Mouse (Mus musculus): ENCODE data around the gene Col1a1. TPM values are rescaled to one million over a fixed set of nuclear protein-coding genes. Genes with fewer than 3 reads are reported as not detected.

Gene Col1a1
- polyA plus RNA-seq, 1 experiment, result 11.9 TPM

DNA sequence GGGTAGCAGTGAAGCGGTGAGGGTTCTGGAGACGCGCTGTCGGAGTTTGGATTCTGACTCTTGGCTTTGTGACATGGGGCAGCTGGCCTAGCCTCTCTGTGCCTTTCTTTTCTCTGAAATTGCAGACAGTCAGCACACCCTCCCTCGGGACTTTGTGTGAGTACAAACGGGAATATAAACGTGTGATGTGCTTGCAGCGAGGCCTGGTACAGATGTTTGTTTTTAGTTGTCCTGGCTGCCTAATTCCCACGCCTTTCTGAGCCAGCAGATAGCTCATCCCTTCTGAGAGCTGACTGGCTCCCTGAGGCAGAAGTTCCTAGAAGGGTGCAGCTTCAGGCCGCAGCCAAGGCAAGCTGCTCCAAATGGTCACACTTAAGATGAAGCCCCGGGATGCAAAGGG is 9.6 kb upstream of the Col1a1 start:
- H3K36me3 ChIP-seq (ENCODE audit: control insufficient read depth, insufficient read depth, low read length), result no peaks in the 10 kb centered on the region
- peaks cover 8% of the 10 kb centered on the region for H3K4me1 ChIP-seq (replicated peaks; ENCODE audit: control insufficient read depth, insufficient read depth, low read length)
- H3K4me3 ChIP-seq (ENCODE audit: control insufficient read depth, insufficient read depth, low read length), result no peak overlapping the region
- 91% methylated on average over 11 of the region's 11 CpGs for WGBS
- H3K27me3 ChIP-seq (ENCODE audit: control insufficient read depth, insufficient read depth, low read length), result no peaks in the 10 kb centered on the region
- H3K27ac ChIP-seq (ENCODE audit: control insufficient read depth, insufficient read depth, low read length), result no peak overlapping the region
- TF ChIP-seq CTCF (IDR thresholded peaks at IDR 0.05; ENCODE audit: borderline replicate concordance, control insufficient read depth, extremely low read depth, insufficient read depth, low read length, poor library complexity) (no peak), POLR2A (IDR thresholded peaks at IDR 0.05; ENCODE audit: control insufficient read depth, extremely low read depth, insufficient read depth, low read length, poor library complexity) (no peak)
- no peak for DNase-seq

DNA sequence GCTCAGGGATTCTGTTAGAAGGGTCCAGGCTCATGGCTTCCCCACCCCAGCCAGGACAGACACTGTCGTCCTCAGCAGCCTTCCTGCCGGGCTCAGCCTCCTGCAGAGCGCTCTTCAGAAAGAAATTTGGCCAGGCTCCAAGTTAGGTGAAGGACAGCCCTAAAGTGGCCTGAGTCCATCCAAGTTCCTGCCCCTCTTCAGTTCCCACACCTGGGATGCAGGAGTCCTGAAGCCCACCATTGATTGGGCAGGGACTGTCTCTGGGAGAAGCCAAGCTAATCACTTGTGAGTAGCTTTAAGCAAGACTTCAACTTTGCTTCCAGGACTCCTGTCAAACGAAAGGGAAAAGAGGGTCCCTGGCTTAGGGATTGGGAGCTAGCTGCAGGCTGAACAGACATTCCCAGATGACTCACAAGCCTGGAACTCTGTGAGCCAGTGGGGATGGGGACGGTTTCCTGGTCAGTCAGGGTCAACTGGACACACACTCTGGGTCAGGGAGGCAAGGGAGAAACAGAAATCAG is 8.2 kb upstream of the Col1a1 start:
- TF ChIP-seq CTCF (IDR thresholded peaks at IDR 0.05; ENCODE audit: borderline replicate concordance, control insufficient read depth, extremely low read depth, insufficient read depth, low read length, poor library complexity) (no peak), POLR2A (IDR thresholded peaks at IDR 0.05; ENCODE audit: control insufficient read depth, extremely low read depth, insufficient read depth, low read length, poor library complexity) (no peak)
- DNase-seq, result no peak
- H3K4me3 ChIP-seq (ENCODE audit: control insufficient read depth, insufficient read depth, low read length), result no peak overlapping the region
- 62% methylated on average over 5 of the region's 5 CpGs for WGBS
- no peak overlapping the region for H3K27ac ChIP-seq (ENCODE audit: control insufficient read depth, insufficient read depth, low read length)
- H3K4me1 ChIP-seq (replicated peaks; ENCODE audit: control insufficient read depth, insufficient read depth, low read length), result peaks cover 8% of the 10 kb centered on the region
- H3K27me3 ChIP-seq (ENCODE audit: control insufficient read depth, insufficient read depth, low read length), result no peaks in the 10 kb centered on the region
- no peaks in the 10 kb centered on the region for H3K36me3 ChIP-seq (ENCODE audit: control insufficient read depth, insufficient read depth, low read length)

DNA sequence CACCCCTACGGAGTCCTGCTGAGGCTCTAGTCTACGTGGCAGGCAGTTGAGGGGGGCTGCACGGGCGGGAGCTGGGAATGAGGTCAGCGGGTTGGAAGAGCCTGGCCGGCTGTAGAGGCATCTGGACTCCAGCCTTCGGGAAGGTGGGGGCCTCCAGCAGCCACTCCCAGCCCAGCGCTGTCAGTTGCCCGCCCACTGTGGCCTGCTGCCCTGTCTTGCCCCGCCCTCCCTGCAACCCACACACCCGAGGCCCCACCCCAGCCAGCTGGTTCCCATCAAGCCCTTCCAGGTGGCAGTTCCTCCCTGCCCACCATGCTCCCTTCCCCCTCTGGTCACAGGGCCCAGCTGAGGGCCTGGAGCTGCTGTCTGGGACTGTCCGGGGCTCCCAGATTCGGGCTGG is 7.2 kb upstream of the Col1a1 start:
- H3K36me3 ChIP-seq (ENCODE audit: control insufficient read depth, insufficient read depth, low read length), result no peaks in the 10 kb centered on the region
- H3K27me3 ChIP-seq (ENCODE audit: control insufficient read depth, insufficient read depth, low read length), result no peaks in the 10 kb centered on the region; the same call in 1 of the 2 replicates
- WGBS, result 10% methylated on average over 13 of the region's 13 CpGs
- H3K4me3 ChIP-seq (ENCODE audit: control insufficient read depth, insufficient read depth, low read length), result no peak overlapping the region
- TF ChIP-seq POLR2A (IDR thresholded peaks at IDR 0.05; ENCODE audit: control insufficient read depth, extremely low read depth, insufficient read depth, low read length, poor library complexity), result no peak
- no peak for TF ChIP-seq CTCF (IDR thresholded peaks at IDR 0.05; ENCODE audit: borderline replicate concordance, control insufficient read depth, extremely low read depth, insufficient read depth, low read length, poor library complexity)
- H3K4me1 ChIP-seq (replicated peaks; ENCODE audit: control insufficient read depth, insufficient read depth, low read length), result peaks cover 8% of the 10 kb centered on the region
- no peak for DNase-seq
- H3K27ac ChIP-seq (ENCODE audit: control insufficient read depth, insufficient read depth, low read length), result no peak overlapping the region

DNA sequence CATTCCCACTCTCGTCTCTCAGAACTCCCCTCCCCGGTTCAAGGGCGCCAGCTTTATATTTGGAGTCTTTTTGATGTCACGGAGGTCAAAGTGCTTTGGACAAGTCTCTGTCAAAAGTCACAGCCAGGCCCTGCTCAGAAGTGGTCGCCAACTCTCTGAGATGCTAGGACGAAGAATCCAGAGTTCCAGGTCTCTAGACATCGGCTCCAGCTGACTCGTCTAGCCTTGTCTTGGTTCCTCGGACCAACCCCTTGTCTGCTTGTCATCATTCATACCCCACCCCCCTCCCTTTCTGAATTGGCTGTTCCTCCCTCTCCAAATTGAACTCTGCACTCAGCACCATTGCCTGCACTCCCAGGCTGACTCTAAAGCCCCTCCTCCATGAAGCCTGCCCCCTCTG is 6.4 kb upstream of the Col1a1 start:
- DNase-seq, result no peak
- H3K27ac ChIP-seq (ENCODE audit: control insufficient read depth, insufficient read depth, low read length), result no peak overlapping the region
- H3K4me3 ChIP-seq (ENCODE audit: control insufficient read depth, insufficient read depth, low read length), result no peak overlapping the region

DNA sequence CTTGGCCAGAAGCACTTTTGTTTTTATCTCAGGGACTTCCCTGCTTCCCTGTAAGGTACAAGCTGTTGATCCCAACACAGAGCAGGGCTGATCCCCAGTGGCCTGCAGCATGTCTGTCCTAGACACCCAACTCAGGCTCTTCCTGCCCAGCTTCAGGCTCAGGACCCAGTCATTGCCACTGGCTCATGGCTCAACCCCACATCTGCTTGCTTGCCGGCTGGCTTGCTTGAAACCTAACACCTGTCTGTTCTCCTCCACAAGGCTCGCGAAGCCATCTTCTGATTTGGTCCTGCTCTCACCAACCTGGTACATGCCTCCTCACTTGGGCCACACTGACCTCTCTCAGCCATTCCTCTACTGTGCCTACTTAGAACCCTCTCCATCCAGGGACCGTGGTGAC is 5.9 kb upstream of the Col1a1 start:
- WGBS, result 87% methylated on average over 4 of the region's 4 CpGs
- no peak for DNase-seq
- Histone ChIP-seq H3K27me3 (ENCODE audit: control insufficient read depth, insufficient read depth, low read length) (no peaks in the 10 kb centered on the region; the same call in 1 of the 2 replicates), H3K27ac (ENCODE audit: control insufficient read depth, insufficient read depth, low read length) (no peak overlapping the region), H3K4me1 (replicated peaks; ENCODE audit: control insufficient read depth, insufficient read depth, low read length) (peaks cover 8% of the 10 kb centered on the region), H3K4me3 (ENCODE audit: control insufficient read depth, insufficient read depth, low read length) (no peak overlapping the region), H3K36me3 (ENCODE audit: control insufficient read depth, insufficient read depth, low read length) (no peaks in the 10 kb centered on the region)
- TF ChIP-seq CTCF (IDR thresholded peaks at IDR 0.05; ENCODE audit: borderline replicate concordance, control insufficient read depth, extremely low read depth, insufficient read depth, low read length, poor library complexity) (no peak), POLR2A (IDR thresholded peaks at IDR 0.05; ENCODE audit: control insufficient read depth, extremely low read depth, insufficient read depth, low read length, poor library complexity) (no peak)

More for the DNA sequence above, 6.4 kb upstream of the Col1a1 start:
- WGBS, result 90% methylated on average over 9 of the region's 9 CpGs
- Histone ChIP-seq H3K36me3 (ENCODE audit: control insufficient read depth, insufficient read depth, low read length) (no peaks in the 10 kb centered on the region), H3K4me1 (replicated peaks; ENCODE audit: control insufficient read depth, insufficient read depth, low read length) (peaks cover 8% of the 10 kb centered on the region), H3K27me3 (ENCODE audit: control insufficient read depth, insufficient read depth, low read length) (no peaks in the 10 kb centered on the region; the same call in 1 of the 2 replicates)
- no peak for TF ChIP-seq POLR2A (IDR thresholded peaks at IDR 0.05; ENCODE audit: control insufficient read depth, extremely low read depth, insufficient read depth, low read length, poor library complexity)
- TF ChIP-seq CTCF (IDR thresholded peaks at IDR 0.05; ENCODE audit: borderline replicate concordance, control insufficient read depth, extremely low read depth, insufficient read depth, low read length, poor library complexity), result no peak

DNA sequence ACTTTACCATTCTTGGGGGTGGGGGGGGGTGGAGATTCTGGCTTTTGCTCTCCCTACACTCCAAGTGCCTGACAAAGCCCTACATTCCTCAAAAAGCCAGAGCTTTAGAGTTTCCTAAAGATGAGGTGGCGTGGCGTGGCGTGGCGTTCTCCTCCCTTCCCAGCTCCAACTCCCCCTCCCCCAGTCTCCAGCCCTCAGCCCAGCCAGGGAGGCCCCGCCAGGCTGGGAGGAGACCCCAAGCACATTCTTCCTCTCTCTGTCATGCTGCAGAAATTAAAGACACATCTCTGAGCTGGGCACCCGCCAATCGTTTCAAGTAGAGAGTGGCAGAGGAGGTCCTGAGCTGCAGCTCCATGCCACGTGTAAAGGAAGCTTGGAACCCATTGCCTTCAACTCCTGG is 2.4 kb upstream of the Col1a1 start:
- no peak for TF ChIP-seq POLR2A (IDR thresholded peaks at IDR 0.05; ENCODE audit: control insufficient read depth, extremely low read depth, insufficient read depth, low read length, poor library complexity)
- no peak for TF ChIP-seq CTCF (IDR thresholded peaks at IDR 0.05; ENCODE audit: borderline replicate concordance, control insufficient read depth, extremely low read depth, insufficient read depth, low read length, poor library complexity)
- WGBS, result 61% methylated on average over 8 of the region's 8 CpGs
- Histone ChIP-seq H3K36me3 (ENCODE audit: control insufficient read depth, insufficient read depth, low read length) (no peaks in the 10 kb centered on the region), H3K4me1 (replicated peaks; ENCODE audit: control insufficient read depth, insufficient read depth, low read length) (peaks cover 14% of the 10 kb centered on the region), H3K27ac (ENCODE audit: control insufficient read depth, insufficient read depth, low read length) (no peak overlapping the region), H3K4me3 (ENCODE audit: control insufficient read depth, insufficient read depth, low read length) (no peak overlapping the region), H3K27me3 (ENCODE audit: control insufficient read depth, insufficient read depth, low read length) (peaks cover 3% of the 10 kb centered on the region; the same call in 1 of the 2 replicates)
- no peak for DNase-seq

DNA sequence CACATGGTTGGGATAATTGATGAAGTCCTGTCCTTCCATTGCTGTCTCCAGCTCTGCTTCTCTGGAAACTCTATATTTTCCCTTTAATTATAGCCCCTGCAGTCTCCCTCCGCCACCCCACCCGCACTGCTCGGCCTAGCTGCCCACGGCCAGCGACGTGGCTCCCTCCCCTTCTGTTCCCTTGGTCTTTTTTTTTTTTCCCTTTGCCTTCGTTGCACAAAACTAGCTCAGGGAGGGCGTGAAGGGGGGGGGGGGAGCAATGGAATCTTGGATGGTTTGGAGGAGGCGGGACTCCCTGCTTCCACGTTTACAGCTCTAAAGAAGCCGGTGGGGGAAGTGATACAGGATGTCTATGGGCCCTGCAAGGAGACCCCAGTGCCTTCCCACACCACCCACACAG is 1.5 kb upstream of the Col1a1 start:
- WGBS, result 67% methylated on average over 11 of the region's 11 CpGs
- DNase-seq, result no peak
- H3K27me3 ChIP-seq (ENCODE audit: control insufficient read depth, insufficient read depth, low read length), result peaks cover 3% of the 10 kb centered on the region; the same call in 1 of the 2 replicates
- peaks cover 7% of the 10 kb centered on the region for H3K4me1 ChIP-seq (replicated peaks; ENCODE audit: control insufficient read depth, insufficient read depth, low read length)
- H3K4me3 ChIP-seq (ENCODE audit: control insufficient read depth, insufficient read depth, low read length), result no peak overlapping the region
- H3K27ac ChIP-seq (ENCODE audit: control insufficient read depth, insufficient read depth, low read length), result no peak overlapping the region
- TF ChIP-seq POLR2A (IDR thresholded peaks at IDR 0.05; ENCODE audit: control insufficient read depth, extremely low read depth, insufficient read depth, low read length, poor library complexity) (no peak), CTCF (IDR thresholded peaks at IDR 0.05; ENCODE audit: borderline replicate concordance, control insufficient read depth, extremely low read depth, insufficient read depth, low read length, poor library complexity) (no peak)
- no peaks in the 10 kb centered on the region for H3K36me3 ChIP-seq (ENCODE audit: control insufficient read depth, insufficient read depth, low read length)

All from thymus, adult 2 months (tissue).